Mouse (Mus musculus) thymus, postnatal 25 days (tissue): ENCODE results near the gene Rab40c.
A peak's percentile ranks its signal among the peaks of the same experiment; 100 is the strongest.

Experiments
- DNase-seq: peaks from one replicate; pipeline ENCODE4 v3.0.0; 2022

Gene Rab40c

GRCm38 (mm10) chr17:25841117-25841880, 78.2 kb downstream of the Rab40c start, which contains the start of gene Gm20683:
Gene Gm20683, minus strand, starts transcription at chr17:25841763.
- DNase-seq = no peak

GRCm38 (mm10) chr17:25840519-25840918, 79.0 kb downstream of the Rab40c start:
- no peak for DNase-seq

GRCm38 (mm10) chr17:25839455-25840235, 79.9 kb downstream of the Rab40c start:
- no peak for DNase-seq

DNA sequence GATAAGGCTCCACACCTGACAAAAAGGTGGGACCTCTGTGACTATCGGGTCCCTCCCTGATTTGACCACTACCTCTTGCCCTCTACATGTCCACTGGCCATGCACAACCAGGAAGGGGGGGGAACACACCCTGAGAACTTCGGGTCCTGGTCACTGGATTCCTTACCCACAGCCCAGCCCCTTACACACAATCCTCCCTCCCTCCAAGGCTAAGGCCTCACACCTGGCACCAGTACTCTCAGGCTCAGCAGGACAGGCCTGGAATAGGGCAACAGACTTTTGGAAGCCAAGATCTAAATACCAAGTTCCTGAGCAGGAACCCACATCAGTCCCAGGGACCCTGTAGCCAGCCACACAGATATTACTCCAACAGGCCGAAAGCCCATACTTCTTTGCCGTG, 80.6 kb downstream of the Rab40c start:
- no peak for DNase-seq

- no peak for DNase-seq
Measured at GRCm38 (mm10) chr17:25837533-25837932, 82.0 kb downstream of the Rab40c start.

- peak; percentile 47 for DNase-seq
Measured at GRCm38 (mm10) chr17:25837076-25837410, 82.5 kb downstream of the Rab40c start, which contains the start of gene Rhbdl1. Gene Rhbdl1, minus strand, starts transcription at chr17:25837295.

DNA sequence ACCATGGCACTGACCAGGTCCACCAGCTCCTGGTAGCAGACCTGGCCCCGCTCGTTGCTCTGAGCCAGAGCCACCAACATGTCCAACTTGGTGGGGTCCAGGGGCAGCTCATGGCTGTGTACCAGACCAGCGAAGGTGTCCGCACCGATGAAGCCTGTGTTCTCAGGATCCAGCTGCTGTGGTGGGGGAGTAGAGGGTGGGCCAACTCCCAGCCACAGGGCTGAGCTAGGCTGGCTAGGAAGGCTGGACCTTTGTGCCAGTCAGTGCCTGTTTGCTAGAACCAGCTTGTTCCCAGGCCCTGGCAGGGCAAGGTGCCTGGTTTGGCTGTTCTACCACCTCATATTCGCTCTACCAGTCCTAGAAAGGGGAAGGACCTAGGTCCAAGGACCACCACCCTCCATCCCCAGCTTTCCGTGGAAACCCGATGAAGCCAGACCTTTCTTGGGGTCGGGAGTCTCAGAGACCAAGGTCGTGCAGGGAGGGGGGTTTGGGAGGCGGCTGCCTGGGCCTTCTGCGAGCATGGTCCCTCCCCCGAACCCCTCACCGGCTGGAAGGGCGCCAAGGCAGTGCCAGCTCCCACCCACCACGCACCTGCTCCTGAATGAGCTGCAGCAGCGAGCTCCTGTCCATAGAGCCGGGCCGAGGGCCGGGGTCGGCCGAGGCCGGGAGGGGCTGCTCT, 83.0 kb downstream of the Rab40c start:
- peak; percentile 34 for DNase-seq

DNA sequence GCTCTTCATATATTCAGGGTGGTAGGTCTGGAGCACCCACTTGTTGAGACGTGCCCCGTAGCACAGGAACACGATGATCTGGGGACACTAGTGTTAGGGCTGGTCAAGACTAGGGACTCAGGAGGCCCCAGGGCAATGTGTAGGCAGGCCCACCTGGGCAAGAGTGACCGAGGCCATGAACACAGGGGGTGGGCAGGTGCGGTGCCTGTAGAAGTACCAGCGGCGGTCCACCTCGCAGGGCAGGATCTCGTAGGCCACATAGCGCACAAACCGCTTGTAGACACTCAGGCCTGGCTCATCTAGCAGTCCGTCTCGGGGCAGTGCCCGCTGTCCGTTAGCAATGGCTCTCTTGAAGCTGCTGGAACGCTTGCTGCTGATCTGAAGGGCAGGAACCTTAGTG, 83.7 kb downstream of the Rab40c start:
- DNase-seq = no peak

DNA sequence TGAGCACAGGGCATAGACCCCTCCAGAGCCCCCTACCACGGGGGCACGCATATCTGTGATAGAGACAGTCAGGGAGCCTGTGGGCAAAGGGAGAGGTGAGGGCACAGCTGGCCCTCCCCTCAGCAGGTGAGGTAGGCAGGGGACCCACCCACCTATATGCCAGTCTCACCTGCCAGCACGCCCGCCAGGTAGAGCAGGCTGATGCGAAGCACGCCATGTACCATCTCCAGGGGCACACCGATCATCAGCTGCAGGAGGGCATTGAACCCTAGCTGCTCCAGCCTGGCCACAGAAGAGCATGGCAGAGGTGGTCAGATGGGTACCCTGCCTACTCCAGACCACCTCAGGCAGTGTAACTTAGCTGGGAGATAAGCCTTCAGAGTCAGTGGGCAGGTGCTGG, 84.2 kb downstream of the Rab40c start:
- DNase-seq = no peak

DNA sequence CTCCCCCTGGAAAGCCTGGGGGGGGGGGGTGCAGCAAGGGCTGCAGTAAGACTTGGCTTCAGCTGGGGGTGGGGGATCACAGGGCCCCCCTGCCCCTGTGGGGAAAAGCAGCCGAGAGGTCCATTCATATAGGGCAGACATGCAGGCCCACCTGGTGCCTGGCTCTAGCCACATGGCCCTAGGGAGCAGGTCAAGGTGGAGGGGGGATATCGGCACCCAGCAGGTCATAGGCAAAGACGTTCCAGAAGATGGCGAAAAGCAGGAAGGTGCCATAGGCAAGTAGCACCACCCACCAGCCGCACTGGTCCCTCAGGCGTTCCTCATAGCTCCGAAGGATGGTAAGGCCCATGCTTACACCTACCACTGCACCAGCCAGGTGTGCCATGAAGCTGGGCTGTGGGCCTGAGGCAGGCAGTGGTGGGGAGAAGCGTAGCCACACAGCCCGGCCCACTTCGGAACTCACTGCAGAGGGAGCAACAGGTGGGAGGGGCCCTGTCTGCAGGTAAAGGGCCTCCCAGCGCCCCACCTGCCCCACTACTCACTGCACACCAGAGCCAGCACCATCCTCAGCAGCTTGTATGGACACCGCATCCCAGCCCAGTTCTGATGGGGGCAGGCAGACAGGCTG, 84.8 kb downstream of the Rab40c start:
- no peak for DNase-seq

- DNase-seq = no peak
Measured at GRCm38 (mm10) chr17:25833961-25834594, 85.4 kb downstream of the Rab40c start.

DNA sequence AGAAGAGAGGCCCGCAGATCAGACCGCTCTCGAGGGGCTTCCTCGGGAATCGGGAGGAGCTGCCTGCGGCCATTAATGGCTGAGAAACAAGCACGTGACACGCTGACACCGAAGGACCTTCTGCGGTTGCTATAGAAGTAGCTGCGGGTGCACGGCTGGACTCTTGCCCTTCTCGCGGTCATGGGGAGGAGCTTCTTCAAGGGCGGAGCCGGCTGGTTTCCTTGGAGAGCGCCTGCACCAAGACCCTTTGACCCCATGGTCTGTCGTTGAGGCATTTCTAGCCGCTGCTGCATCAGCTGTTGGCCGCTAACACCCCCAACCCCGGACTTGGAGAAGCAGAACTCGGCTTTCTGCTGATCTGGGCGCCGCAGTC, 86.2 kb downstream of the Rab40c start, which contains the start of gene Stub1:
TSS of gene Stub1 (minus strand) at position 114 of the 373 bp plus-strand sequence.
- DNase-seq = no peak

GRCm38 (mm10) chr17:25832436-25833290, 86.9 kb downstream of the Rab40c start:
- DNase-seq = peak; percentile 97
